Mouse (Mus musculus): ENCODE data around the gene Matn1.
A peak's percentile ranks its signal among the peaks of the same experiment; 100 is the strongest.

The Matn1 gene

DNA sequence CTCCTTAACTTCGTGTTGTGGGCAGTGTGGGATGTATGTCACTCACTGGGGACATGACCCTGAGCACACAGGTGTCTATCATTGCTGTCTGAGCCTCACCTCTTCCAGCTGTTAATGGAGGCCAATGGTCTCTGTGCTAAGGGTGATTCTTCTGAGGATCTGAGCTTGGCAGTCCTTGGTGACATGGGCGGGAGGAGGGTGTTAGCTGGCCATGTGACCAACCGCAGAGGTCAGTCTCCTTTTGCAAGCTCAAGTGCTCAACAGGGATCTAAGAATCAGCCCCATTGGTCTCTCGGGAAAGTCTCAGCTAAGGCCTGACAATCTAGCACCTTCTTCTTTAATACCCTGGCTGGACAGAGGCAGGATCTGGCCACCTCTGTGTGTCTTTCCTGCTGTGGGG is 26.6 kb upstream of the Matn1 start:
- no peak for DNase-seq (ENCODE audit: low spot score in 2 of 2)

DNA sequence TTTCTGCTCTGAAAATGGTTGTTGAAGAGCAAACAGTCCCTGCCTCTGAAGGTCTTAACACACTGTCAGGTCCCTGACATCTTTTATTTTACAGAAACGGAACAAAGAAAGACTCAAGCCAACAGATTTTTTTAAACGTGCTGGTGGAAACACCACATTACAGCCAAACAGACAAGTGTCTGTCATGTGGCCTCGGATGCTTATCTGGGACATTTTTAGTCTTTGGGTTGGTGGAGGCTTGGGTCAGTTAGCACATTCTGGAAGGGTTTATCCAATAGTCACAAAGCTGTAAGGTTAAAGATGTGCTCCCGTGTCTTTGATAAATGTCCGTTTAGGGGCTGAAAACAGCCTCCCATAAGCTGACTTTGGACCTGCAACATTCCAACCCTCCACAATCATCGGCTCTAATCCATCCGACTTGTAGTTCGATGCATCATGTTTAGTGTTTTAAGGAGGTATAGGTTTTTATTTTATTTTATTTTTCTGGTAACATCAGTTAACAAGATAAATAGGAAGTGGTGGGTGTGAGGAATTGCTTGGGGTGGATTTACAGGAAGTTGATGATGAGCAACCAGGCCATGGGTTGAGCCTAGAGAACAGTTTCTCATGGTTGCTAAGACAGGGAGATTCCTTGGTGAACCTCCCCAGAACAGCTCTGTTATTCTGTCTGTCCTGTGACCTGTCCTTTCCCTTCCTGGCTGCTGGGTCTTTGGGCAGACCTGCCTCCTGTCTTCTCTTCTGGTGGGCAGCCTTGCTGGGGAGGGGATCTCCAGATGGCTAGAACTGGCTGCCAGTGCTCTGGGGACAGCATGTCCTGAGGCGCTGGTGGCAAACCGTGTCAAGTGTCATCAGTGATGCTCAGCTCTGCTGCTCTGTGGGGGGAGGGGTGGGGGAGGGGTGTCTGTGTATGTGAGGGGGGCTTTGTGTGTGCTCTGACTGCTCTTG is 25.1 kb upstream of the Matn1 start:
- DNase-seq (ENCODE audit: low spot score in 2 of 2): no peak

DNA sequence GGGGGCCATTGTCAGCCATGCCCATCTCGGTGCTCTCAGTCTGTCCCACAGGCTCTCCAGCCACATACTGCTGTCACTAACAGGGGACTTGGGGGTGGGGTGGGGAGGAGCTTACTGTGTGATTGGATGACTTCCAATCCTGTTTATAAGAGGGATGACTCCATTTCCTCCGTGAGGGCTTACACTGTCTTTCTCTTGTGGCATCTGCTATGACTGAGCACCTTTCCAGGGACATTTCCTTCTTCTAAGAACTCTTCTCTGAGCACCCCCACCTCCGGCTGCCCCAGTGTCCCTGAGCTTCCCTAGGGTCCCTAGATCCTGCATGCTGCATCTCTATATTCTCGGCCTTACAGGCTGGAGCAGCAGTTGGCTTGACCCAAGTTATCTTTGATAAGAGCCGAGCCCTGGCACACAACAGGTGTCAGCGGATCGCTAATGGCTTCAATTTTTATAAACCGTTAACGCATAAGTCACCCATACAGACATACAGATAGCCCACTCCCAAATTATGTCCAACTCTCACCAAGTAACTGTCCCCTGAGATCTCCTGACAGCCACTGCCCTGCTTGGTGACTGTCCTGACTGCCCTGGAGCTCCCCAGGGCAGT is 24.3 kb upstream of the Matn1 start:
- no peak for DNase-seq (ENCODE audit: low spot score in 2 of 2)

DNA sequence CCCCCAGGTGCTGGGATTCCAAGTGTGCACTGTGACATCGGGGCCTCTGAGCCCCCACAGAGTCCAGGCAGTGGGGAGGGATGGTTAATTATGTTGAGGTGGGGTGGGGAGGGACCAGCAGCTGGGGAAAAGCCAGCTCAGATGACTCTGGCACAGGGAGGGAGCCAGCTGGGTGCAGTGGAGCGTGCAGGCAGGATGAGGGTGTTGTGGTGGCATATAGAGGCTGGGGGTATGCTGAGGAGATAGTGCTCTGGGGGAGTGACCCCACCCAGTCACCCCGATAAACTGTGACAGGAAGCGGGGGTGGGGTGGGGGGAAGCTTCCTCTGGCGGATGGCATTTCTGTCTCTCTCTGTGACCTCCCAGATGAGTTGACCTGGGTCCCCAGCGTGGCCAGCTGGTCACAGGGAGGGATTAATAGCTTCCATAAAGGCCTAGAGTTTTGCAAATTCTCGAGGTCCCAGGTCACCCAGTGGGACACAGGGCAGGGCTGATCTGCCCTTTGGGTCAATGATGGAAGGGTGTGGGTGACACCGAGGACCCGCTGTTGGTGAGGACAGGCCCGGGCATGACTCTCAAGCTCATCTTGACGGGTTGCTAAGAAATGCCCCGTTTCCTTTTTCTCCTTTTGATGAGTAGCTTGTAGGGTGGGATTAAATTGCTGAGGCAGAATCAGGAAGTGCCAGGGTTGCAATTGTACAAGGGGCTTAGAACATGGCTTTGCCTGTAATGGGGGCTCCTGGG is 23.1 kb upstream of the Matn1 start:
- peak in 1 of 2 experiments; percentile 74 for DNase-seq (ENCODE audit: low spot score in 2 of 2)

DNA sequence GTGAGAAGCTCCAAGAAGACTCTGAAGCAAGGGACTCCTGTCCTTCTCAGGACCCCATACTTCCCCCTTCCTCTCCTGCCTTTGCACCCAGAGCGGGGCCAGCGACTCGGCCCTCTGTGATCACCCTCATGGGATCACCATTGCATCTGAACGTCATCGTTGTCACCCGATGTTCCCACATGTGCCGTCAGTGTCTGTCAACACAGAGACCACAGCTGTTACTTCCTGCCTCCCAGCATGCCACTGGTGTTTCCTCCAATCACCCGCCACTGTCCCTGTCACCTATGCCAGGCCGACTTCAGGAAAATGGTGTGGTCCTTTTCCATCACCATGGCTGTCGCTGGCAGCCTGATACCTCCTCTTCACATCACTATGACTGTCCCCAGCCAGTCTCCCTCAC is 22.2 kb upstream of the Matn1 start:
- DNase-seq (ENCODE audit: low spot score in 2 of 2): no peak

DNA sequence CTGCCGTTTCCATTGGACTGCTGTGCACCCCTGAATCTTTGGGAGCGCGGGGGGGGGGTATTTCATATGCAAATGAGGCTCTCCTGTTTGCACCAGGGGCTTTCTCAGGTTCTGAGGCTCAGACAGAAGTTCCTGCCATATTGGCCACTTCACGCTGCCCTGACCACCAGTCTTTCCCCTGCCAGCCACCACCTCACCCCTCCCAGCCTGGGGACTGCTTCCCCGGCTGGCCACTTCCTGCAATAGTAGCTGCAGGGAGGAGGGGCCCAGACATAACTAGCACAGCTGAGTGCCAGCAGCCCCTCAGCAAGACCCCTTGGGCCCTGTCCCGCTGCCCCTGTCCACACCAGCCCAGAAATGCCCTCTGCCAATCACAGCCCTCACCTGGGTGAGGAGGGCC is 17.9 kb upstream of the Matn1 start:
- no peak for DNase-seq (ENCODE audit: low spot score in 2 of 2)

DNA sequence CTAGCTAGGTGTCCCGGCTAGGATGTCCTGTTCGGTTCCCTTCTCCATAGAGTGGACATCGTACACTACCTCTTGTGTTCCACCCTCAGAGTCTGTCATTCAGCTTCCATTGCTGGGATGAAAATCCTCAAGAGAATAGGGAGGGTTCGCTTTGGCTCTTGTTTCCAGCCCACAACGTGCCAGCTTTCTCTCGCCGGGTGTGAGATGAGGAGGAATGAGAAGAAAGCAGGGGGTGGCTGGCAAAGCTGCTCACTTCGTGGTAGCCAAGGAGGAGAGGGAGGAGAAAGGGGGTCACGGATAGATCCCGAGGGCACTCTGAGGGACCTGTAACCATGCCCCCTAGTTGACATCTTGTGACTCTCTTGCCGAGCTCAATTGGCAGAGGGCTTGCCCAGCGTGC is 16.4 kb upstream of the Matn1 start:
- no peak for DNase-seq (ENCODE audit: low spot score in 2 of 2)

DNA sequence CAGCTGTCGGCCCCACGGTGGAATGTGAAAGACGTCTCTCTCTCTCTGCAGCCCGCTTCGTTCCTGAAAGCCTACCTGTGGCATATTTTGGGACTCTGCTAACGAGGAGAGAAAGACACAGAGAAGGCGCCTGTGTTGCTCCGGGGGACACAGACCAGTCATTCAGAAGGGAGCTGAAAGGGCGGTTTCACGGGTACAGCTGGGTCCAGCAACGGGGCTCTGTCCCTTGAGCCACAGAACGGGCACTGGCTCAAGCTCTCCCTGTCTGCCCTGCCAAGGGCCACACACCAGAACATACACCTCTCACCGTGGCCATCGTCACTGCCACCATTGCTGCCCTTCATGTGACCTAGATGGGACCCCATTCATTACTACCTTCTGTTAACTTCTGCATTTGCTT is 1.5 kb upstream of the Matn1 start:
- DNase-seq (ENCODE audit: low spot score in 2 of 2): no peak

DNA sequence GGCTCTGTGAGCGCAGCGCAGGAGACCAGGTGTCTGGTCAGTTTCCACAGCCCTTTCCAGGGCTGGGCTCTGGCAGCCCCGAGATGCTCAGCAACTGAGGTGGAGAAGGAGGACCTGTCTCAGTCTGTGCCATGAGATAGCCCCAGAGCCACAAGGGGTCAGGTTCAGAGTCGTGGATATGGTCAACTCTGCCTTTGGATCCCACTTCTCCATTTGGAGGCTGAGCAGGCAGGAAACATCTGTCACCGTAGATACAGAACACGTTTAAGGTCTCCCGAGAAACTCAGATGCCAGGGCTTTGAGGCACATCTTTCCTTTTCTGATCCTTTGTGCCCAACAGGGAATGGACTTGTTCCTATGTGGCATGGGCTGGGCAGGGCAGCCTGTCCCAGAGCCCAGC is 594 bp downstream of the Matn1 start:
- no peak for DNase-seq (ENCODE audit: low spot score in 2 of 2)

DNA sequence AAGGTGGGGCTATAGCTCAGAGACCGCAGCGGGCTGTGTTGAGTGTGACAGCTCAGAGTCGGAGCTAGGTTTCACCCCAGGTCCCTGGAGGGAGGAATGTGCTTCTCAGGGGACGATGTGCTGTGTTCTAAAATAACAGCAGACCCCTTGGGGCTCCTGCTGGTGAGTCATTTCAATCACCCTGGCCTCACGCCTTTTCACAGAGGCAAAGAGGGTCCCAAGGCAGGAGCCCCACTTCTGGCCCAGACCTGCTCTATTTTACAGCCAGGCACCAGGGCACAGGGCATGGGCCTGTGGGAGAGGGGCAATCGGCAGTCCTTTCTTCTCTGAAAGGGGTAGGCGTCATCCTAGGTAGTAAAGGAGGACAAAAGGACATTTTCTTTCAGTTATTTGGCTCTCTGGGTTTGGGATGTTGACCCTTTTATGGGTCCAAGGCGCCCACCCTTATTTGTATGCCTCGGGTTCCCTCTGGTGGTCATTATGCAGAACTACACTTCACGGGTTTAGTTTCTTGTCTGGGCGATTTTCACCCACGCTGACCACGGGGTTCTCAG is 3.0 kb downstream of the Matn1 start:
- DNase-seq (ENCODE audit: low spot score in 2 of 2): peak; percentile 24 to 31

DNA sequence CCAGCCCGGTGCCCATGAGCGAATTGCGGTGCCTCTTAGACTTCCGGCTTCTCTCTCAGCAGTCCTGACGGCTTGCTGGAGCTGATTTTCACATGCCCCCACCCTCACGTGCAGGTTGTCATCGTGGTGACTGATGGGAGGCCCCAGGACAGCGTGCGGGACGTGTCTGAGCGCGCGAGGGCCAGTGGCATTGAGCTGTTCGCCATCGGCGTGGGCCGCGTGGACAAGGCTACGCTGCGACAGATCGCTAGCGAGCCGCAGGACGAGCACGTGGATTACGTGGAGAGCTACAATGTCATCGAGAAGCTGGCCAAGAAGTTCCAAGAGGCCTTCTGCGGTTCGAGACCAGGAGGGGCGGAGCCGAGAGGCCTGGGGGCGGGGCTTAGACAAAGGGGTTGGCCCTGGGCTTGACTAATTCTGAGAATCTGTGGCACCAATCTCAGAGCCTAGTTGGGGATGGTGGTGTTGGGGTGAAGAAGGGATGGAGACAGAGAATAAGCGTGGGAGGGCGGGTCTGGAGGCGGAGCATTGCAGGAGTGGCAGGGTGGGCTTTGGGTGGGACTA is 5.7 kb downstream of the Matn1 start:
- DNase-seq (ENCODE audit: low spot score in 2 of 2): no peak

DNA sequence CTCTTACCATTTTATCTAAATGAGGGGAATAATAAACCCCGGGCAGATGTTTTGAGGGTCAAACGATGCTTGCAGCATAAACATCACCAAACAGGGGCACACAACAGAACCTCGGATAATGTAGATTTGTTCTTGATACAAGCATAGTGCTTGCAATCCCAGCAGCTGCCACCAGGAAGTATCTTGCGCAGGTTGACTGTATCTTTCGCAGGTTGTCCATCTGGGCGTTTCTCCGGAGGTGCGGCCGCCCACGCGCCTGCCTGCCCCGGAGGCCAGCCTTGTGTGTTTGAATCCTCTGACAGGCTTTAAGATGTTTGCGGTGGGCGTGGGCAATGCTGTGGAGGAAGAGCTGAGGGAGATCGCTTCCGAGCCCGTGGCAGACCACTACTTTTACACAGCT is 8.3 kb downstream of the Matn1 start:
- DNase-seq (ENCODE audit: low spot score in 2 of 2): peak in 1 of 2 experiments; percentile 60

DNA sequence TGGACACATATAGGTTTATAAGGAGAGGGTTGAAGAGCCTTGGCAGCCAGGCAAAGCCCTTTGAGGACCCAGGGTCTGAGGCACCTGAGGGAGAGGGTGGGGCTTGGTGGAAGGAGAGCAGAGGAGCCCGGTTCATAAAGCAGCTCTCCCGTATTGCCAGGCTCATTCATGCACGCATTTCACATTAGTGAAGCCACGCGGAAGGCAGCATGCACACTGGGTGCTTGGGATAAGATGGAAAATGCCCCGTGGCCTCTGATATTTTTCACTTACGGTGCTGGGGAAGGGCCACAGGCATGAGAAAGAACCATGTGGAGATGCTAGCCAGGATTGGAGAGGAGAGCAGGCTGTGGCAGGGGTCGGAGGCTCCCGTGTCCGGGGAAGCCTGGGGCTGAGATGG is 13.0 kb downstream of the Matn1 start:
- DNase-seq (ENCODE audit: low spot score in 2 of 2): no peak

DNA sequence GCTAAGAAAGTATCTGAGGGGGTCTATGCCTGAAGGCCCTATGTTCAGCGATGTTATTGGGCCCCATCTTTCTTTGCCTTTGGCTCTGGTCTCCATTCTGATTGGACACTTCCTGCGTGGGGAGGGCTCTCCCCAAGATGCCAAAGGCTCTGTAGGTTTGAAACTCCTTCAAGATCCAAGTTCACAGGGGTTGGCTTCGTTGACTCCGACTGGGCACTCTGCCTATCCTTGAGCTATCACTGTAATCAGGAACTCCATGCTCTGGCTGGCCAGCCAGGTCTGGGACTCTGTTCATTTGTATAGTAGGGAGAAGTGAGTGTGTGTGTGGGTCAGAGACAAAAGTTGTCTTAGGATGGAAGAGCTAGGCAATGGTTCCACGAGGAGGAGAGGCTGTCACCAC is 14.6 kb downstream of the Matn1 start:
- DNase-seq (ENCODE audit: low spot score in 2 of 2): no peak

DNA sequence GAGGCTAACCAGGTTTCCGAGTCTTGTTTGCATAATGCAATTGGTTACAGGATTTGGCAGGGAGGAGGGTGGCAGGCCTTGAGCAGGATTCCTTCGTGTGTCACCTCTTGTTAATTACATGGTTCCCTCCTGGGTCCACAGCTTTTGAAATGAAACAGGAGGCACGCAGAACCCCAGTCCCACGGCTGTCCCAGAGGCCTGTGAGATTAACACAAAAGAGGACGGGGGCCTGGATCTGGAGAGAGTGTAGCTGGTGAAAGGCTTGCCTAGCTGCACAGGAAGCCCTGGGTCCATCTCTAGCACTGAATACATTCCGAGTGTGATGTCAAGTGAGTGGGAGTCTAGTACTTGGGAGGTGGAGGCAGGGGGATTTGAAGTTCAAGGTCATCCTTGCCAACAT is 15.5 kb downstream of the Matn1 start:
- DNase-seq (ENCODE audit: low spot score in 2 of 2): no peak

DNA sequence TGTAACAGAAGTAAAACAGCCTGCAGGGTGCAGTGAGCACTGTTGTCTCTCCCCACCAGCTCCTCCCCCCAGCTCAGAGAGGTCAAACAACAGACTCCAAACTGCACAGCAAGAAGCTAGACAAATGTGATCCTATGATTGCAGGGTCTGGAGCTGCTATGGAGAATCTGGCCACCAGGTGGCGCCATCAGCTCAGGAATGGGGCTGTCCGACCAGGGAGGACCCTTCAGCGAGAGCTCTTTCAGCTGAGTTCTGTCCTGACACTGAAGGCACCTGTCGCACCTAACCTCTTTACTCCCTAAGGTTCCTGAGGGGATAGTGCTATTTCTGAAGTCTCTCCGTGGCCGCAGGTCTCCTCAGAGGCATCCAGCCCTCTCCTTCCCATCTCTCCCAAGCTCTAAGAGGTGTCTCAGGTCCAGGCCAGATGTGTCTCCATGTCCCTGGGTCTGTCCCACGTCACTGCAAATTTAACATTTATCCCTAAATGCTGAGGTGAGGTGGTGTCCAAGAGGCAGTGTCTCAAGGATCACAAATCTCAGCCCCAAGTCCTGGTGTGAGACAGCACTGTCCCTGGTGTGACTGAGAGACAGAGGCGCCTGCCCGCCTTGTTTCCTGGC is 16.0 kb downstream of the Matn1 start:
- peak; percentile 67 to 85 for DNase-seq (ENCODE audit: low spot score in 2 of 2)

DNA sequence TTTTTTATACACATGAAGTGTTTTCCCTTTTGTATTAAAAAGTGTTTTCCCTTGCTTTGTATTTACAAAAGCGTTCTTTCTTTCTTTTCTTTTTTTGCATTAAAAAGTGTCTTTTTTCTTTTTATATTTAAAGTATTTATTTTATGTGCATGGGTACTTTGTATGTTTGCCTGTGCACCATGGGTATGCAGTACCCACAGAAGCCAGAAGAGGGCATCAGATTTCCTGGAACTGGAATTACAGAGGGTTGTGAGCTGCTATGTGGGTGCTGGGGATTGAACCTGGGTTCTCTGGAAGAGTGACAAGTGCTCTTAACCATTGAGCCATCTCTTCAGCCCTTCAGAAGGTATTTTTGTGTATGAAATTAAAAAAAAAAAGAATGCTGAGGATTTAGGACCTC is 27.1 kb downstream of the Matn1 start:
- no peak for DNase-seq (ENCODE audit: low spot score in 2 of 2)

DNA sequence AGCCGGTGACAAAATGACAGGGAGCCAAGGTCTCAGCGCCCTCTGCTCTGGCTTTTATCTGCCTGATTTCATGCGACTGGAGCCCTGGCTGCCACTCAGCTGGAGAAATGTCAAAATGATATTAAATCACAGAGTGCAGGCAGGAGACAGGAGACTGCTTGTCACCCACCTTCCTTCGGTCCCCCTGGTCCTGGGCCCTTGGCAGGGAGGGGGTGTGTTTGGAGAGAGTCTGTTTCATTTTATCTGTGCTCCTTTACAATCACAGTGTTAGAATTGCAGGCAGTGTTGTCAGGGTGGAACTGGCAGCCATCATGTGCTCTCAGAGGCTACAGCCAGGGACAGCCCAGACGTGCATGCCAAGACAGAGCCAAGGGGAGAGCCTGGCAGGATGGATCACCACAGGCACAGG is 28.2 kb downstream of the Matn1 start:
- no peak for DNase-seq (ENCODE audit: low spot score in 2 of 2)

DNA sequence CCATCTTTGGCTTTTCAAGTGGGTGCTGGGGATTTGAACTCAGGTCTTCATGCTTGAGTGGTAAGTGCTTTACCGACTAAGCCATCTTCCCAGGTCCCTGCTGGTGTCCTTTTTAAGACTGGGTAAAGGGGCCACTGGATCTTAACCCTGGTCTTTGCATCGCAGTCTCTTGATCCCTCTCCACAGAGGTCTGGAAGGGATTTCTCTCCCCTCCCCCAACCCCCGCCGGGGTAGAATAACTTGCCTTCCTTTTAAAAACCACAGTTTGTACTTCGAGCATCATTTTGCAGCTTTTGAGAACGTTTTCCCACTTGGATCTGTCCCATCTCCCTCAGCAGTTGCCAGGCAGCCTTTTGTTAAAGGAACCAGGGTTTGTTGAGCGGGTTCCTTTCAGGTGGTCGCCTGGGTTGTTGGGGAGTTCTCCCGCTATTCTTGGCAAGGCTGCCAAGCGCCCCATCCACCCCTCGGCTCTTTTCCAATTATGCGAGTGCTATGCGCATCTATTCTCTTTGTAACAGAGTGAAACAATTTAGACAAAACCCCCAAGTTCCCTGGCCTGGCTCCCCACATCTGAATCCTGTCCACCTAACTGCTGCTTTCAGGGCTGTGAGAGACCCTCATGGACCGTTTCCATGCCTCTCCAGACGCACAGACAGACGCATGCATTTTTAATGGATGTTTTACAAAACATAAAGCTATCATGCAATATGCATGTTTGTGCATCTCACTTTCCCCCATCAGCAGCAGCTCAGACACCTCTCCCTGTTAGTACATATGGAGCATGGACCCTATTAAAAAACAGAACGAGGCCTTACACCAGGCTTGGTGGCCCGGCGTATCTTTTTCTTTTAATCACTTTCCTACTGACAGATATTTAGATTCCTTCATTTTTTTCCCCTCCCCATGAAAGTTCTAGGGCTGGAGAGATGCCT is 29.4 kb downstream of the Matn1 start:
- no peak for DNase-seq (ENCODE audit: low spot score in 2 of 2)

DNA sequence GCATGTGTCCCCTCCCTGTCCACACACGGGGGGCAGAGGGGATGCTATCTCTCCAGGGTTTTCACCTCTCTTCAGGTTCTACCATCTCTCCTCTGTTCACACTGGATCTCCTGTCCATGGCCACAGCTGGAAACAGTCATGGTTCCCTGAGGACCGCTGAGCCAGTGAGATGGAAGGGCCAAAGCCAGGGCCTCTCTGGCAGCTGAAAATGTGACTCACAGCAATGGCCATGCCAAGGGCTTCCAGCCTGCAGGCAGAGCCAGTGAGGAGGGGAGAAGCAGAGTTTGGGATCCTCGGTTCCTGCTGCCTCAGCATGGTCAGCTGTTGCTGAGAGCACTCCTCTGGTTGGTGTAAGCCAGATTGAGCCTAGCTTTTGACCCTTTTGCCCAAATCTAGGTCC is 34.8 kb downstream of the Matn1 start:
- no peak for DNase-seq (ENCODE audit: low spot score in 2 of 2)
